Mouse (Mus musculus): Measurements from ENCODE around the gene Ttc7.

DNA sequence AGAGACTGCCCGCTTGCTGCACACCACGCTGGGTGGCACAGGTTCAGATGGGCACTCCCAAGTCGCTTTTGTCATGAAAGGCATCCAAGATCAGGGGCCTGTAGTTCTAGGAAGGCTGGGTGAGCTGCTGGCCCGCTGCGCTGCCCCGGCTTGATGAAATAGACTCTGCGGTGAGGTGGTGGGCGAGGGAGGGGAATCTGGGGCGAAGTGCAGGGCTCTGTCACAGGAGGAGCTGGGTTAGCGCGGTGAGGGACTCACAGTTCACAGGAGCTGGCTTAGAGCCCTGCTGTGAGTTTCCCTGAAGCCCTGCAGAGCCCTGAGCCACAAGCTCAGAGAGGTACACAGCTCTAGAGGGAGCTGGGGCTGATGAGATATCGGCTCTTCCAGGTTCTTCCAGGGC lies 5.4 kb downstream of the Ttc7 start:
- TF ChIP-seq POLR2A (IDR thresholded peaks at IDR 0.05; ENCODE audit: borderline replicate concordance, insufficient read depth, low read length) (no peak), CTCF (IDR thresholded peaks at IDR 0.05; ENCODE audit: borderline replicate concordance, insufficient read depth, low read depth, low read length) (no peak)

Data from cerebellum, adult 2 months (tissue).